Mouse (Mus musculus) lung, adult 2 months (tissue): ENCODE data around the gene Pitpnc1.

Experiments
- CTCF ChIP-seq: fragments of 200-500 bp; IDR thresholded peaks from 2 replicates; pipeline ENCODE4 v1.5.1; 2011; ENCODE audit warnings: mild to moderate bottlenecking, low read length, control low read depth; ENCODE audit not compliant: insufficient read depth
- POLR2A ChIP-seq: fragments of 200-500 bp; IDR thresholded peaks from 2 replicates; pipeline ENCODE4 v1.6.1; 2011; ENCODE audit warnings: low read depth, mild to moderate bottlenecking, control low read depth, low read length, borderline replicate concordance; ENCODE audit errors: extremely low read depth

GRCm38 (mm10) chr11:107435776-107436449, 34.6 kb downstream of the Pitpnc1 start:
- TF ChIP-seq CTCF, result no peak
- no peak for TF ChIP-seq POLR2A
